Mouse (Mus musculus) CH12.LX (cell line): Measurements from ENCODE around the gene Tnfaip8l1. TPM values are rescaled to one million over a fixed set of nuclear protein-coding genes. Genes with fewer than 3 reads are reported as not detected.

Source experiments
- DNase-seq: peaks from one replicate; pipeline ENCODE4 v3.0.0-alpha.2; 2013; ENCODE audit errors: extremely low read depth
- H3K27ac ChIP-seq: 2 replicates; pipeline ENCODE4 v1.5.1; 2012; ENCODE audit warnings: low read depth, mild to moderate bottlenecking, control low read depth, moderate library complexity; ENCODE audit not compliant: insufficient read depth
- H3K27me3 ChIP-seq: replicated peaks from 2 replicates; pipeline ENCODE3; 2012; ENCODE audit warnings: inconsistent platforms
- H3K36me3 ChIP-seq, 2 experiments: replicated peaks in 1 of 2; 2 replicates each; pipeline versions ENCODE3 to v1.6.1; 2012; ENCODE audit warnings: inconsistent platforms in 1 of 2, low read length in 1 of 2, mild to moderate bottlenecking in 1 of 2, mixed read lengths in 1 of 2, moderate library complexity in 1 of 2; ENCODE audit not compliant: control insufficient read depth in 1 of 2, insufficient read depth in 1 of 2
- H3K4me1 ChIP-seq, 2 experiments: 2 replicates each; pipeline ENCODE4 v1.6.1; 2012; ENCODE audit warnings: inconsistent platforms in 1 of 2, moderate library complexity in 1 of 2; ENCODE audit not compliant: insufficient read depth in 2 of 2, control insufficient read depth in 1 of 2
- H3K4me2 ChIP-seq: 2 replicates; pipeline ENCODE4 v1.6.1; 2012; ENCODE audit warnings: low read depth, mild to moderate bottlenecking, control low read depth; ENCODE audit not compliant: poor library complexity, insufficient read depth, severe bottlenecking
- H3K4me3 ChIP-seq, 3 experiments: fragments of 150-350 bp in 1 of 3; sonication (generic) in 1 of 3; replicated peaks in 1 of 3; 2 replicates each; pipeline versions ENCODE3 to v1.5.1; 2011 to 2012; ENCODE audit warnings: low read depth in 2 of 3, low read length in 2 of 3, mild to moderate bottlenecking in 2 of 3, moderate library complexity in 2 of 3, control low read depth in 1 of 3, improper control_type of control experiment in 1 of 3, inconsistent platforms in 1 of 3, mixed read lengths in 1 of 3; ENCODE audit not compliant: poor library complexity in 1 of 3
- H3K79me2 ChIP-seq: replicated peaks from 2 replicates; pipeline ENCODE4 v1.6.1; 2012; ENCODE audit warnings: mild to moderate bottlenecking, moderate library complexity; ENCODE audit not compliant: control insufficient read depth, poor library complexity, insufficient read depth, severe bottlenecking; ENCODE audit errors: extremely low read depth
- H3K9ac ChIP-seq: 2 replicates; pipeline ENCODE4 v1.6.1; 2012; ENCODE audit warnings: low read depth, mild to moderate bottlenecking, control low read depth, moderate library complexity; ENCODE audit not compliant: insufficient read depth
- H3K9me3 ChIP-seq: replicated peaks from 2 replicates; pipeline ENCODE3; 2012; ENCODE audit warnings: low read length, inconsistent platforms, mixed read lengths
- CHD1 ChIP-seq: IDR thresholded peaks from 2 replicates; pipeline ENCODE4 v1.6.1; 2012; ENCODE audit warnings: low read depth, low read length, improper control_type of control experiment, inconsistent platforms
- CHD2 ChIP-seq: IDR thresholded peaks from 2 replicates; pipeline ENCODE4 v1.6.1; 2011; ENCODE audit warnings: low read length, improper control_type of control experiment
- CTCF ChIP-seq, 2 experiments: IDR thresholded peaks in 1 of 2; conservative IDR thresholded peaks in 1 of 2; 2 replicates each; pipeline ENCODE4 v1.5.1; 2011 to 2012; ENCODE audit warnings: low read depth in 2 of 2, low read length in 2 of 2, improper control_type of control experiment in 1 of 2, inconsistent platforms in 1 of 2, mild to moderate bottlenecking in 1 of 2, moderate library complexity in 1 of 2
- ELF1 ChIP-seq: IDR thresholded peaks from 2 replicates; pipeline ENCODE4 v1.6.1; 2014; ENCODE audit warnings: low read depth, mild to moderate bottlenecking, inconsistent platforms, low read length, improper control_type of control experiment
- EP300 ChIP-seq: IDR thresholded peaks from 2 replicates; pipeline ENCODE4 v1.6.1; 2011; ENCODE audit warnings: low read length, improper control_type of control experiment
- ETS1 ChIP-seq: conservative IDR thresholded peaks from 2 replicates; pipeline ENCODE4 v1.6.1; 2012; ENCODE audit warnings: low read depth, mild to moderate bottlenecking, inconsistent platforms, low read length, improper control_type of control experiment, moderate library complexity
- JUND ChIP-seq: conservative IDR thresholded peaks from 2 replicates; pipeline ENCODE4 v1.6.1; 2011; ENCODE audit warnings: low read depth, low read length, improper control_type of control experiment
- MAFK ChIP-seq: IDR thresholded peaks from 2 replicates; pipeline ENCODE4 v1.6.1; 2011; ENCODE audit warnings: low read length, improper control_type of control experiment; ENCODE audit not compliant: insufficient replicate concordance
- MAX ChIP-seq: IDR thresholded peaks from 2 replicates; pipeline ENCODE4 v1.6.1; 2011; ENCODE audit warnings: low read length, improper control_type of control experiment
- MAZ ChIP-seq: IDR thresholded peaks from 2 replicates; pipeline ENCODE4 v1.6.1; 2012; ENCODE audit warnings: low read depth, mild to moderate bottlenecking, inconsistent platforms, low read length, improper control_type of control experiment, moderate library complexity
- MEF2A ChIP-seq: IDR thresholded peaks from 2 replicates; pipeline ENCODE4 v1.6.1; 2014; ENCODE audit warnings: low read depth, mild to moderate bottlenecking, inconsistent platforms, low read length, improper control_type of control experiment, borderline replicate concordance
- MXI1 ChIP-seq: IDR thresholded peaks from 2 replicates; pipeline ENCODE4 v1.6.1; 2011; ENCODE audit warnings: mild to moderate bottlenecking, low read depth, low read length, improper control_type of control experiment
- MYC ChIP-seq: IDR thresholded peaks from 2 replicates; pipeline ENCODE4 v1.6.1; 2011; ENCODE audit warnings: low read depth, mild to moderate bottlenecking, improper control_type of control experiment, low read length
- NELFE ChIP-seq: IDR thresholded peaks from 2 replicates; pipeline ENCODE4 v1.6.1; 2011; ENCODE audit warnings: low read depth, low read length, improper control_type of control experiment
- PAX5 ChIP-seq: IDR thresholded peaks from 2 replicates; pipeline ENCODE4 v1.6.1; 2012; ENCODE audit warnings: low read length, inconsistent platforms, mixed read lengths
- POLR2A ChIP-seq: IDR thresholded peaks from 2 replicates; pipeline ENCODE4 v1.6.1; 2011; ENCODE audit warnings: low read depth, mild to moderate bottlenecking, improper control_type of control experiment, low read length
- RCOR1 ChIP-seq: conservative IDR thresholded peaks from 2 replicates; pipeline ENCODE4 v1.6.1; 2012; ENCODE audit warnings: low read depth, mild to moderate bottlenecking, inconsistent platforms, low read length, improper control_type of control experiment
- SIN3A ChIP-seq: IDR thresholded peaks from 2 replicates; pipeline ENCODE4 v1.6.1; 2012; ENCODE audit warnings: low read length, improper control_type of control experiment, inconsistent platforms
- TBP ChIP-seq: conservative IDR thresholded peaks from 2 replicates; pipeline ENCODE4 v1.6.1; 2011; ENCODE audit warnings: low read depth, low read length, improper control_type of control experiment
- USF2 ChIP-seq: conservative IDR thresholded peaks from 2 replicates; pipeline ENCODE4 v1.6.1; 2011; ENCODE audit warnings: low read depth, low read length, improper control_type of control experiment
- ZC3H11A ChIP-seq: IDR thresholded peaks from 2 replicates; pipeline ENCODE4 v1.6.1; 2012; ENCODE audit warnings: low read depth, mild to moderate bottlenecking, inconsistent platforms, low read length, improper control_type of control experiment
- ZKSCAN1 ChIP-seq: IDR thresholded peaks from 2 replicates; pipeline ENCODE4 v1.6.1; 2012; ENCODE audit warnings: low read depth, inconsistent platforms, low read length, improper control_type of control experiment, borderline replicate concordance
- ZNF384 ChIP-seq: IDR thresholded peaks from 2 replicates; pipeline ENCODE4 v1.6.1; 2012; ENCODE audit warnings: low read depth, low read length, improper control_type of control experiment, inconsistent platforms
- dilution Hi-C: fragments of 300-500 bp; cut with MboI; formaldehyde crosslinking; loops from 2 replicates; pipeline ENCODE4 v1.14.3; 2020; ENCODE audit warnings: low sequenced_read_pairs; ENCODE audit not compliant: extremely low pct_unique_long_range_greater_than_20kb, extremely low pct_ligation_motif_present
- in situ Hi-C: fragments of 300-500 bp; cut with MboI; formaldehyde crosslinking; loops from 3 replicates; pipeline ENCODE4 v1.14.3; 2019; ENCODE audit warnings: low sequenced_read_pairs, low pct_ligation_motif_present, low pct_unique_long_range_greater_than_20kb, mixed read lengths
- polyA plus RNA-seq: library from polyadenylated mRNA; unstranded; fragments of >175 nt; gene quantifications from 2 replicates; pipeline ENCODE4 v1.2.1, GENCODE M21; 2012; ENCODE audit warnings: low read depth; ENCODE audit not compliant: insufficient read length
- total RNA-seq, 2 experiments: library from RNA; depleted of rRNA; stranded (reverse); fragments of 300-350 nt in 1 of 2; fragments of >200 nt in 1 of 2; gene quantifications; 2 replicates each; pipeline ENCODE4 v1.2.3; 2012 to 2014

Gene Tnfaip8l1
- total and polyA plus RNA-seq, 3 experiments = 1.9 to 2.4 (median 2.0) TPM

GRCm38 (mm10) chr17:56206986-56207674, 44.9 kb downstream of the Tnfaip8l1 start:
- H3K4me3 ChIP-seq = no peak overlapping the region
- no peaks in the 10 kb centered on the region for H3K9me3 ChIP-seq
- H3K4me1 ChIP-seq = no peaks in the 10 kb centered on the region
- H3K36me3 ChIP-seq = peaks cover 97 to 100% of the 10 kb centered on the region in 2 experiments
- no peak overlapping the region for H3K4me2 ChIP-seq
- no peak overlapping the region for H3K27ac ChIP-seq
- H3K27me3 ChIP-seq = no peaks in the 10 kb centered on the region
- dilution Hi-C loops = no loop called here
- in situ Hi-C loops = no loop called here
- TF ChIP-seq ETS1 (no peak), ZC3H11A (no peak), MYC (no peak), ZNF384 (no peak), PAX5 (no peak), MEF2A (no peak), SIN3A (no peak), USF2 (no peak), NELFE (no peak), CTCF (conservative IDR thresholded peaks at IDR 0.05 in 1 of 2, IDR thresholded peaks at IDR 0.05 in 1 of 2; ENCODE audit: low read depth in 2 of 2, low read length in 2 of 2) (no peak), POLR2A (no peak), MAFK (no peak), ELF1 (no peak), ZKSCAN1 (no peak), CHD1 (no peak), MAZ (no peak)
- DNase-seq = no peak
- no peaks in the 10 kb centered on the region for H3K79me2 ChIP-seq
- no peak overlapping the region for H3K9ac ChIP-seq

- dilution Hi-C loops (no loop called here), in situ Hi-C loops (no loop called here)
- Histone ChIP-seq H3K27me3 (no peaks in the 10 kb centered on the region), H3K4me3 (no peak overlapping the region), H3K4me2 (no peak overlapping the region), H3K9me3 (no peaks in the 10 kb centered on the region), H3K36me3 (peaks cover 87 to 99% of the 10 kb centered on the region in 2 experiments), H3K27ac (no peak overlapping the region), H3K79me2 (no peaks in the 10 kb centered on the region), H3K4me1 (peaks cover 2 to 8% of the 10 kb centered on the region in 2 experiments; a peak in 3 of 4 replicates), H3K9ac (no peak overlapping the region)
- TF ChIP-seq MAX = no peak
- TF ChIP-seq RCOR1 = no peak
- no peak for TF ChIP-seq CHD2
- TF ChIP-seq ZC3H11A = no peak
- no peak for TF ChIP-seq JUND
- TF ChIP-seq EP300 = no peak
- TF ChIP-seq POLR2A = no peak
- no peak for TF ChIP-seq ELF1
- TF ChIP-seq CHD1 = no peak
- TF ChIP-seq TBP = no peak
- TF ChIP-seq MXI1 = no peak
- DNase-seq = no peak
Observed at GRCm38 (mm10) chr17:56207963-56208530, 45.8 kb downstream of the Tnfaip8l1 start.
